Mouse (Mus musculus) small intestine, adult 2 months (tissue): ENCODE measurements at regions not wholly inside any gene's neighbourhood (a gene's known extent, or its start where the extent isn't known, plus 50 kb on each side); places are given as distances from the start of the nearest gene placed in this dataset.

Source experiments
- CTCF ChIP-seq: fragments of 200-500 bp; IDR thresholded peaks from 2 replicates; pipeline ENCODE4 v1.5.1; 2012; ENCODE audit warnings: low read depth, mild to moderate bottlenecking, control low read depth, inconsistent platforms, low read length, moderate library complexity, mixed read lengths; ENCODE audit not compliant: insufficient replicate concordance, insufficient read length; ENCODE audit errors: extremely low read depth
- POLR2A ChIP-seq: fragments of 200-500 bp; IDR thresholded peaks from 2 replicates; pipeline ENCODE4 v1.6.1; 2012; ENCODE audit warnings: low read depth, mild to moderate bottlenecking, control low read depth, inconsistent platforms, low read length, moderate library complexity

GRCm38 (mm10) chr2:159534951-159535350 lies 740.3 kb downstream of the Dhx35 start:
- no peak for TF ChIP-seq POLR2A
- TF ChIP-seq CTCF = no peak
